Mouse (Mus musculus): ENCODE data around the gene E130309D02Rik.

DNA sequence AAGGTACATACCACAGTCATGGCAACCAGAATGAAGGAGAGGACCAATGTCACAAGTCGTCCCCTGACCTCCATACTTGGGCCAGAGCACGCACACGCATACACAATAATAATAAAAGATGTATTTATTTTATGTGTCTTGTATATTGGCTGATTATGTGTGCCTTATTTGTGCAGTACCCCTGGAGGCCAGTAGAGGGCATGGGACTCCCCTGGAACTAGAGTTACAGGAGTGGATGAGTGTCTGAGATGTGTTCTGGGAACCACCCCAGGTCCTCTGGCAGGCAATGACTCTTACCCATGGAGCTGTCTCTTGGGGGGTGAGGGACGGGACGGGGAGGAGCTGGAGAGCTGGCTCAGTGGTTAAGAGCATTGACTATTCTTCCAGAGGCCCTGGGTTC, 44.8 kb upstream of the E130309D02Rik start:
- no peak for TF ChIP-seq CTCF (IDR thresholded peaks at IDR 0.05; ENCODE audit: control insufficient read depth, insufficient read depth, insufficient read length)
- no peak for TF ChIP-seq CEBPB (IDR thresholded peaks at IDR 0.05; ENCODE audit: low read depth)

Data from C2C12 (cell line).